Comparison of ENCODE assay signal across 8 mouse cellular contexts in the genomic region with DNA sequence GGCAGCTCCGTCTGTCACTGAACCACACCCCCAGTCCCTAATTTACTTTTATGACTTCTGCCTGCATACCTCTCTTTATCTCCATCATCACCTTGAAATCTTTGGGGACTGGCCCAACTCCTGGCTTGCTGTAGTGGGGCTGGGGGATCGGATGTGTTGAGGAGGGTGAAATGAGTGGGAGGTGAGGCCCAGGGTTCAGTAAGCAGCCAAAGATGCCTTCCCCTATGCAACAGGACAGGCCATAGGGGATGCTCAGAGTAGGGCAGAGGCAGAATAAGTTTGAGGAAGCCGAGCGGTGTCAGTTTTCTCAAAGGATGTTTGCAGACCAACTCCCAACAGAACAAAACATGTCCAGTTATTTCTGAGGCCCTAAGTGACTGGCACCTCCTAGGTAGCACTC. TPM values are rescaled to one million over a fixed set of nuclear protein-coding genes. Genes with fewer than 3 reads are reported as not detected.
DNase-seq lines count a peak whose midpoint lies in the region; ATAC-seq and TF ChIP-seq lines count a peak whose summit lies in the region.

No protein-coding gene starts in this region.

- no peaks in the 10 kb centered on the region for H3K27me3 ChIP-seq in forebrain, embryonic 11.5 days (ENCODE audit: control insufficient read depth, insufficient read depth, low read length)
- no peaks in the 10 kb centered on the region for H3K27me3 ChIP-seq in intestine, embryonic 15.5 days (replicated peaks)
- no peaks in the 10 kb centered on the region for H3K27me3 ChIP-seq in neural tube, embryonic 13.5 days

- no peak overlapping the region for H3K9ac ChIP-seq in forebrain, embryonic 11.5 days (ENCODE audit: low read length)
- peak overlapping the region; percentile 93 for H3K9ac ChIP-seq in intestine, embryonic 15.5 days
- H3K9ac ChIP-seq in neural tube, embryonic 13.5 days: 0 out of 2 replicates have a peak overlapping the region, but pooled peaks have one; percentile 81

- WGBS in lung, adult 2 months: 38% methylated on average over 4 of the region's 4 CpGs
- WGBS in forebrain, embryonic 11.5 days: 80% methylated on average over 3 of the region's 4 CpGs
- 60% methylated on average over 3 of the region's 4 CpGs for WGBS in intestine, embryonic 15.5 days
- WGBS in neural tube, embryonic 13.5 days: 45% methylated on average over 4 of the region's 4 CpGs

- no peak for ATAC-seq in forebrain, embryonic 11.5 days (replicated peaks; ENCODE audit: low FRiP score)
- ATAC-seq in intestine, embryonic 15.5 days: no peak
- no peak for ATAC-seq in neural tube, embryonic 13.5 days (ENCODE audit: low read depth)

- H3K4me1 ChIP-seq in lung, adult 2 months (ENCODE audit: control insufficient read depth, insufficient read depth, low read length): peaks cover 17% of the 10 kb centered on the region
- H3K4me1 ChIP-seq in forebrain, embryonic 11.5 days (replicated peaks; ENCODE audit: control insufficient read depth, insufficient read depth, low read length): no peaks in the 10 kb centered on the region; the same call in none of the 2 replicates
- peaks cover 37% of the 10 kb centered on the region for H3K4me1 ChIP-seq in intestine, embryonic 15.5 days (replicated peaks)
- H3K4me1 ChIP-seq in neural tube, embryonic 13.5 days (replicated peaks): peaks cover 33% of the 10 kb centered on the region

- no peaks in the 10 kb centered on the region for H3K9me3 ChIP-seq in forebrain, embryonic 11.5 days (ENCODE audit: control insufficient read depth, low read length)
- no peaks in the 10 kb centered on the region for H3K9me3 ChIP-seq in intestine, embryonic 15.5 days
- H3K9me3 ChIP-seq in neural tube, embryonic 13.5 days: no peaks in the 10 kb centered on the region

- no peak for TF ChIP-seq POLR2A in lung, adult 2 months (IDR thresholded peaks at IDR 0.05; ENCODE audit: borderline replicate concordance, extremely low read depth, low read depth, low read length)

- no peak for DNase-seq in lung, adult 2 months
- no peak for DNase-seq in lung, postnatal 25 days (ENCODE audit: low spot score)
- no peak for DNase-seq in forebrain, embryonic 11.5 days (ENCODE audit: low spot score)
- DNase-seq in urinary bladder, adult 2 months (ENCODE audit: low spot score): no peak
- DNase-seq in layer of hippocampus, postnatal 14 days (ENCODE audit: low spot score in 2 of 2): no peak
- no peak for DNase-seq in embryo, embryonic 9.5 days (ENCODE audit: extremely low spot score)

- no peak overlapping the region for H3K27ac ChIP-seq in forebrain, embryonic 11.5 days (ENCODE audit: low read depth, low read length)
- no peak overlapping the region for H3K27ac ChIP-seq in intestine, embryonic 15.5 days
- H3K27ac ChIP-seq in neural tube, embryonic 13.5 days (replicated peaks): no peak overlapping the region

- no peaks in the 10 kb centered on the region for H3K36me3 ChIP-seq in forebrain, embryonic 11.5 days (ENCODE audit: control insufficient read depth, insufficient read depth, low read length)
- H3K36me3 ChIP-seq in intestine, embryonic 15.5 days: no peaks in the 10 kb centered on the region
- H3K36me3 ChIP-seq in neural tube, embryonic 13.5 days: no peaks in the 10 kb centered on the region

- H3K4me2 ChIP-seq in forebrain, embryonic 11.5 days (ENCODE audit: low read depth, low read length, severe bottlenecking): peak overlapping the region; percentile 94; the same call in 1 of the 2 replicates
- peak overlapping the region; percentile 72 for H3K4me2 ChIP-seq in intestine, embryonic 15.5 days (replicated peaks)
- H3K4me2 ChIP-seq in neural tube, embryonic 13.5 days: peak overlapping the region; percentile 80

- peak overlapping the region; percentile 77 for H3K4me3 ChIP-seq in lung, adult 2 months (replicated peaks; ENCODE audit: extremely low read depth, low read depth, low read length)
- H3K4me3 ChIP-seq in forebrain, embryonic 11.5 days (ENCODE audit: low read depth, low read length): no peak overlapping the region
- peak overlapping the region; percentile 76 for H3K4me3 ChIP-seq in intestine, embryonic 15.5 days (replicated peaks)
- H3K4me3 ChIP-seq in neural tube, embryonic 13.5 days: peak overlapping the region; percentile 65

- TF ChIP-seq CTCF in lung, adult 2 months (IDR thresholded peaks at IDR 0.05; ENCODE audit: insufficient read depth, low read length): no peak

RNA-seq across cellular contexts. Expression of gene St3gal4, which starts 3.8 kb away (rescaled TPM):
- 18.2 and 18.4 TPM in 2 replicates for polyA plus RNA-seq in lung, adult 2 months (2012; rRNA removed)
- polyA plus RNA-seq in forebrain, embryonic 11.5 days (2014; fragmentation: Nextera tagmentation; extraction: Ambion mirVana): 13.3 and 14.4 TPM in 2 replicates
- polyA plus RNA-seq in intestine, embryonic 15.5 days (2015; fragmentation: Nextera tagmentation; extraction: Ambion mirVana): 146 and 161 TPM in 2 replicates
- 7.6 and 11.5 TPM in 2 replicates for polyA plus RNA-seq in neural tube, embryonic 13.5 days (2015; fragmentation: Nextera tagmentation; extraction: Ambion mirVana)
- 5.1 and 11.2 TPM in 2 replicates for polyA plus RNA-seq in urinary bladder, adult 2 months (2012; rRNA removed)
- 10 to 100 TPM; 26.5 to 28.6 TPM for total RNA-seq in layer of hippocampus, postnatal 14 days (2021)
